Mouse (Mus musculus): ENCODE data around the gene Hexdc. TPM values are rescaled to one million over a fixed set of nuclear protein-coding genes. Genes with fewer than 3 reads are reported as not detected.

Hexdc gene
- polyA plus RNA-seq, 1 experiment from 2014 or later: 6.3 TPM

GRCm38 (mm10) chr11:121261074-121261473, 56.8 kb downstream of the Hexdc start:
- peaks cover 14% of the 10 kb centered on the region for H3K4me1 ChIP-seq (ENCODE audit: control insufficient read depth, insufficient read depth, low read length)
- 66% methylated on average over 2 of the region's 2 CpGs for WGBS
- H3K27ac ChIP-seq (ENCODE audit: low read depth, low read length): no peak overlapping the region
- no peaks in the 10 kb centered on the region for H3K9me3 ChIP-seq (ENCODE audit: control insufficient read depth, low read length)
- H3K4me3 ChIP-seq (ENCODE audit: low read depth, low read length): peak overlapping the region; percentile 97
- peaks cover 11% of the 10 kb centered on the region for H3K36me3 ChIP-seq (ENCODE audit: control insufficient read depth, insufficient read depth, low read length)
- H3K9ac ChIP-seq (ENCODE audit: low read length): peak overlapping the region; percentile 97
- ATAC-seq (ENCODE audit: low FRiP score) (no peak), DNase-seq (ENCODE audit: low spot score, missing footprints) (no peak)
- peak overlapping the region; percentile 89 for H3K4me2 ChIP-seq
- H3K27me3 ChIP-seq (ENCODE audit: control insufficient read depth, insufficient read depth, low read length): no peaks in the 10 kb centered on the region

Other genes starting within 250 kb of the Hexdc start
- 60.9 and 71.3 TPM in 2 replicates for gene Csnk1d, start 213.1 kb upstream of the Hexdc start, polyA plus RNA-seq (2014; fragmentation: Nextera tagmentation; extraction: Ambion mirVana)
- not detected in 2 replicates for gene Cd7, start 165.0 kb upstream of the Hexdc start, polyA plus RNA-seq (2014; fragmentation: Nextera tagmentation; extraction: Ambion mirVana)
- not detected in 2 replicates for gene Sectm1b, start 140.9 kb upstream of the Hexdc start, polyA plus RNA-seq (2014; fragmentation: Nextera tagmentation; extraction: Ambion mirVana)
- gene Sectm1a, start 123.2 kb upstream of the Hexdc start, polyA plus RNA-seq (2014; fragmentation: Nextera tagmentation; extraction: Ambion mirVana): not detected in 2 replicates
- not detected in 2 replicates for gene Tex19.2, start 85.8 kb upstream of the Hexdc start, polyA plus RNA-seq (2014; fragmentation: Nextera tagmentation; extraction: Ambion mirVana)
- 0.08 TPM in 1 of 2 replicates, not detected in the other for gene Tex19.1, start 58.3 kb upstream of the Hexdc start, polyA plus RNA-seq (2014; fragmentation: Nextera tagmentation; extraction: Ambion mirVana)
- gene Uts2r, start 44.2 kb upstream of the Hexdc start, polyA plus RNA-seq (2014; fragmentation: Nextera tagmentation; extraction: Ambion mirVana): 0.12 TPM in 1 of 2 replicates, not detected in the other
- 16.5 and 21.5 TPM in 2 replicates for gene Ogfod3, start 278 bp downstream of the Hexdc start, polyA plus RNA-seq (2014; fragmentation: Nextera tagmentation; extraction: Ambion mirVana)
- 39.6 and 42.5 TPM in 2 replicates for gene Cybc1, start 24.9 kb downstream of the Hexdc start, polyA plus RNA-seq (2014; fragmentation: Nextera tagmentation; extraction: Ambion mirVana)
- 65.5 and 72.7 TPM in 2 replicates for gene Narf, start 32.8 kb downstream of the Hexdc start, polyA plus RNA-seq (2014; fragmentation: Nextera tagmentation; extraction: Ambion mirVana)
- gene Foxk2, start 55.6 kb downstream of the Hexdc start, polyA plus RNA-seq (2014; fragmentation: Nextera tagmentation; extraction: Ambion mirVana): 12.8 and 13.7 TPM in 2 replicates
- gene Wdr45b, start 150.0 kb downstream of the Hexdc start, polyA plus RNA-seq (2014; fragmentation: Nextera tagmentation; extraction: Ambion mirVana): 94.4 and 99.2 TPM in 2 replicates
- 3.3 and 3.8 TPM in 2 replicates for gene Rab40b, start 183.8 kb downstream of the Hexdc start, polyA plus RNA-seq (2014; fragmentation: Nextera tagmentation; extraction: Ambion mirVana)
- gene Fn3krp, start 217.0 kb downstream of the Hexdc start, polyA plus RNA-seq (2014; fragmentation: Nextera tagmentation; extraction: Ambion mirVana): 8.6 and 10.6 TPM in 2 replicates
- gene Fn3k, start 230.5 kb downstream of the Hexdc start, polyA plus RNA-seq (2014; fragmentation: Nextera tagmentation; extraction: Ambion mirVana): 1.7 and 1.8 TPM in 2 replicates
- gene Tbcd, start 247.5 kb downstream of the Hexdc start, polyA plus RNA-seq (2014; fragmentation: Nextera tagmentation; extraction: Ambion mirVana): 33.6 and 36.9 TPM in 2 replicates